Mouse (Mus musculus): ENCODE results near the gene Apoh.

Gene Apoh

DNA sequence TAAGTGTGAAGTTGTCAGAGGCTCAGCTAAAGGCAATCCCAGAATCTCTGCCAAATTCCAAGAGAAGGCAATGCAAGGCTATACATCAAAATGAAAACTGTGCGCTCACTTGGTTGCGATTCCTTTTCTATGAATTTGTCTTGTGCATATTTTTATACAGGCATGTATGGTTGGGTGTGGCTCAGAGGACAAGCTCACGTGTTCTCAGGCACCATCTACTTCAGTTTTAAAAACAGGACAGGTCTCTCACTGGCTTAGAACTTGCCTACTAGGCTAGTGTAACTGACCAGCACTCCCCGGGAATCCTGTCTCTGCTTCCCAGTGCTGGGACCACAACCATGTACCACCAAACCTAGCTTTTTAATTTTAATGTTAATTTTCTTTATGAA, 35.2 kb downstream of the Apoh start:
- no peak for ATAC-seq (ENCODE audit: low TSS enrichment)

DNA sequence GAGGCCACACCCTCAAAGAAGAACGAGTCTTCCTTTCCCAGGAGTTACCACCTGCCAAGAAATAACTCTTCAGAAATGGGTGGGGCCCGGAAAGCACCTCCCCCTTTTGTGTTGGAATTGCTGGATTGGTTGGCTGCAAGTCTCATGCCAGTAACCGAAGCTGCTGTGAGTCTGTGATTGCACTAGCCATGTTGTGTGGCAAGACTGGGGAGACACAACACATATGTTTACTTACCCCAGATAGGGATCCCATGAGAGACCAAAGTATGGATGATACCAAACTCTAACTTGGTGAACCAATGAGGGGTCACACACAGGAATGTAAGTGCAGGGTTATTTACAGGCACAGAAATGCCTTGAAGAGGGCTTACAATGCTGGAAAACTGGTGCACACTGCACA, 39.5 kb downstream of the Apoh start:
- no peak for ATAC-seq (ENCODE audit: low TSS enrichment)

DNA sequence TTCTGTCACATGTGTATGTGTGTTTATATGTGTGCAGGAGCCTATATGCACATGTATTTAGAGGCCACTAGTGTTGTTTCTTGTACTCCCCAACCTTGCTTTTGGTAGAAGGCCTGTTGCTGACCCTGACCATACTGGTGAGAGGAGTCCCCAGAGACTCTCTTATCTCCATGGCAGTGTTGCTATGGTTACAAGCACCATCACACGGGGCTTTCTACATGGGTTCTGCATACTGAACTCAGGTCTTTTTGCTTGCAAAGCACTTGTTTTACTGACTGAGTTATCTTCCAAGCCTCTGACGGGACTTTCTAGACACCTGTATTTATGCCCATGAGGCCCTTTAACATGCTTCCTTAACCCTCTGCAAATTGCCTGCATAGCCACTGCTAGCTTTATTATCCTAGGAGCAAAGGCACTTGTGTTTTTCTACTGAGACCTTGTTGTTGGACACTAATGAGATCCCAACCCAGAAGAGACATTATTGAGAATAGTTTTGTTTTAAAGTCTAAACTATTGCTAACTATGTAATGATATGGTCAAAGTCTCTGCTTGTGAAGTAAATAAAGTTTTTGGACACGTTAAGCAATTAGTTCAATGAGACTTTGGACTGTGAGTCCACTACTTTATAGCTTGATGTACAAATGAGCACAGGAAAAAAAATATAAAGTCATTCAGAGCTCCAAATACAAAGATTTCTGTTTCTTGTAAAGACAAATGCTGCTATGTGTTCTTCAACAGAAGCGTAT, 41.9 kb downstream of the Apoh start:
- ATAC-seq (ENCODE audit: low TSS enrichment): no peak

GRCm38 (mm10) chr11:108385666-108386024, 42.5 kb downstream of the Apoh start:
- ATAC-seq (ENCODE audit: low TSS enrichment): no peak

DNA sequence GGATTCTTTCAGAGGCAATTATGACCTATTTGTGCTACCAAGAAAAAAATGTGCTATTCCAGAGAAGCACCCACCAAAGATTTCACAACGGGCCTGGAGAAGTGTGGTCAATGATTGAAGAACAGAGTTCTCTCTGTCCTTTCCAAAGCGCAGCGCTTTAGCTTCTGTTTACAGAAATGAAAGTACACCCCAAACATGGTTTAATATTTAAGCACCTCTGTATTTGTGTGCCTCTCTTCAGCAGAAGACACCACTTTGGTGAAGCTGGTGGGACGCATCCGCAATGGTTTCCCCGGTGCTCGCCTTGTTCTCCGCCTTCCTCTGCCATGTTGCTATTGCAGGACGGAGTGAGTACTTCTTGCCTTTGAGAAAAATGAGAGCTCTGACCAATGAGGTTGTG, 51.9 kb downstream of the Apoh start:
- ATAC-seq (ENCODE audit: low TSS enrichment): no peak

DNA sequence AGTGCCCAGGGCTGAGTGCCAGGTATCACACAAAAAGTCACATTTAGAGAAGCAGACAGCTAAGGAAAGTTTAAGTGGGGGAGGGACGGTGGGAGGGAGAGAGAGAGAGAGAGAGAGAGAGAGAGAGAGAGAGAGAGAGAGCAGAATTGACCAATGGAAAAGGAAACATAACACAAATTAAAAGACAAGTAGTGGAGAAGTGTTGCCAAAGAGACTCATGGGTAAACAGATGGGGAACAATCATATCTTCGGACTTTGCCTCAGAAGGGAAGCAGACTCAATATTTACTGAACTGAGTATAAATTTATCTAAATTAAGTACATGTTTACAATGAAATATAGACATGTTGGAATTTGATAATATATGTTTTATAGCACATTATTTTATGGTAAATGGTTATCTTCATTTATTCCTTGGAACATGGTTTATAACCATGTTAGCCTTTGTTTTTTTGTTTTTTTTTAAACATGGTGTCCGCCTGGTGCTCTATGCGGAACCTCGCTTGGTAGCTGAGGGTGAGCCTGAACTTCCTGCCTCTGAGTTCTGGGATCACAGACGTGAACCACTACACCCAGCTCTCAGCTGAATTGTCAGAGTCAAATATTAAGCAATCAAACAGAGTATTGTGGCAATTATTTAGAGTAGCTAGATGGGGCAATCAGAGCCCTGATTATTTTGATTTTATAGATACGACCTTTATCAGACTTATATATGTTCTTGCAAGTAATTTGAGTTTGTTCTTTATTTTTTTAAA, 53.1 kb downstream of the Apoh start:
- no peak for ATAC-seq (ENCODE audit: low TSS enrichment)

- ATAC-seq (ENCODE audit: low TSS enrichment): peak; percentile 99
These were observed 66.9 kb downstream of the Apoh start for GRCm38 (mm10) chr11:108409876-108410644.

GRCm38 (mm10) chr11:108416360-108416759, 73.2 kb downstream of the Apoh start:
- no peak for ATAC-seq (ENCODE audit: low TSS enrichment)

DNA sequence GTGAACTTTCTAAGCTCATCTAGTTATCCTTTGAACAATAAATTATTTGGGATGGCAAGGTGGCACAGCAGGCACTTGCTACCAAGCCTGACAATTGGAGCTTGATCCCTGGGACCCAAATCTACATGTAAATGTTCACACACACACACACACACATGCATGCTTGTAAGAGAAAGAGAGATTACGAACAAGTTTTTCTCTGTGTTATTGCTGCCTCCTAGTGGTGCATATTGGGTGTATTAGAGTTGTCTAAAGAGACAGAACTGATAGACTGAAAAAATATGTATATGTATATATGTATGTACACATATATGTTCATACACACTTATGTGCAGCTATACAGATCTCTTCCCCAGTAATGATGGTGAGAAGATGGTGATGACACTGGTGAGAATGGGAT, 75.4 kb downstream of the Apoh start:
- ATAC-seq (ENCODE audit: low TSS enrichment): peak; percentile 74

- no peak for ATAC-seq (ENCODE audit: low TSS enrichment)
These were observed 76.1 kb downstream of the Apoh start for GRCm38 (mm10) chr11:108419242-108419641.

GRCm38 (mm10) chr11:108420751-108421150, 77.6 kb downstream of the Apoh start:
- ATAC-seq (ENCODE audit: low TSS enrichment): no peak

DNA sequence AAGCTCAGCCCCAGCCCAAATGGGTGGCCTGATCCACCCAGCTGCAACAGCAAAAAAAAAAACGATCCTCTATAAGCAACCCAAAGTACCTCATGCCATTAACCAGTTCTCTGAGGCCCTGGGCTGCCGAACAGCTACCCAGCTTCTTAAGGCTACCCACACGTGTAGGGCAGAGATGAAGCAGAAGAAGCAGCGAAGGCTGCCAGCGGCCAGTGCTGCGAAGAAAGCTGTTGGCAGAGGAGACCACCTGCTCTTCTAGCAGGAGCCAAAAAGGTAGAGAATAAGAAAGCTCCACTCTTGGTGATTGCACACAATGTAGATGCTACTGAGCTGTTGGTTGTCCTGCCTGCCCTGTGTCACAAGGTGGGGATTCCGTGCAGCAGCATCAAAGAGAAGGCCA, 80.1 kb downstream of the Apoh start:
- no peak for ATAC-seq (ENCODE audit: low TSS enrichment)

GRCm38 (mm10) chr11:108424111-108424510, 81.0 kb downstream of the Apoh start:
- no peak; the same call in 1 of the 2 replicates for ATAC-seq (ENCODE audit: low TSS enrichment)

- peak; percentile 95 for ATAC-seq (ENCODE audit: low TSS enrichment)
These were observed 81.9 kb downstream of the Apoh start, which contains the start of gene Cep112 for GRCm38 (mm10) chr11:108424889-108425591. Cep112 (plus strand) TSS chr11:108425192.

GRCm38 (mm10) chr11:108425592-108425921, 82.4 kb downstream of the Apoh start:
- 0 out of 2 replicates have a peak, but pooled peaks have one; percentile 2 for ATAC-seq (ENCODE audit: low TSS enrichment)

GRCm38 (mm10) chr11:108426086-108426485, 82.9 kb downstream of the Apoh start:
- ATAC-seq (ENCODE audit: low TSS enrichment): no peak

DNA sequence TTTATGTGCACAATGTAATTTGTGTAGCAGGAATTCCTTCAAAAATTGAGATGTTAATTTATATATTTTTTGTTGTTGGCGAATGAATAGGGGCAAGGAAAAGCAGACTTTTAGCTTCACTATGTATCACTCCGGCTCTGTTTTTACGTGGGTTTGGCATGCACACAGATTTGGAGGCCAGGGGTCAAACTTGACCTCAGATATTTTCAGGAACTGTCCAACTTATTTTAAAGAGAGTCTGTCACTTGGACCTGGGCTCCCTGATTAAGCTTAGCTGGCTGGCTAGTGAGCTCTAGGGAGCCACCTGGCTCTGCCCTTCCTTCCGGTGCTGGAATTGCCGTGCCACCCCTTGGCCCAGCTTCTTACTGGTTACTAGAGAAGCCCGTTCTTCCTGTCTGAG, 84.0 kb downstream of the Apoh start:
- ATAC-seq (ENCODE audit: low TSS enrichment): no peak

- no peak for ATAC-seq (ENCODE audit: low TSS enrichment)
These were observed 85.9 kb downstream of the Apoh start for GRCm38 (mm10) chr11:108429076-108429475.

- ATAC-seq (ENCODE audit: low TSS enrichment): no peak
These were observed 100.9 kb downstream of the Apoh start for GRCm38 (mm10) chr11:108443893-108444563.

DNA sequence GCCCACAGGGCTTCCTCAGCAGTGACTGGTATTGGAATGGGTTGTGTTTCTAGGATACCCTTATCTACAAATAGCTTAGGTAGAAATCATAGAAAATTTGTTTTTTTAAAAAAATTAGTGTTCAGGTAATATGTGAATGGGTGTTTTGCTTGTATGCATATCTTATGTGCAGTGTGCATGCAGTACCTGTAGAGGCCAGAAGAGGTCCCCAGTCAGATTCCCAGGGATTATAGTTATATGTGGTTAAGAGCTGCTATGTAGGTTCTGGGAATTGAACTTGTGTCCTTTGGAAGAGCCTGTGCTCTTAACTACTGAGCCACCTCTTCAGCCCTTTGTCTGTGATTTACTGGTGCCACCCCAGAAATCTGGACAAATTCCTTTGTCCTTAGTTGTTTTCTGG, 104.0 kb downstream of the Apoh start:
- ATAC-seq (ENCODE audit: low TSS enrichment): no peak

DNA sequence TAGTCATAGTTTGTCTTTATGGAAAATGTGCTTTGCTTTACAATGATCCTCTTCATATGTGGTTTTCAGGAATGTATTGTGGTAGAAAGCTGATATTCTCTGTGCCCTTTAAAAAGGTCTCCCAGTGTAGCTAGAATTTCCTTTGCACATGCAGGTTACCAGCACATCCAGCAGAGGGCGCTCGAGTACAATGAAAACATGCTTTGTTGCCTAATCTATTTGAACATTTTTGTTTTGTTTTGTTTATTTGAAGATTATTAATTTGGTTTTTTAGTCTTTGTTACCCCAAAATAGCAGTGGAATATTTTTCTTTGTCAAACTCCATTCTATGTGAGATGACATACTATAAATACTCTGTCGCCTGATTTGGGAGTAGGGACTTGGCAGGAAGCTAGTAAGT, 106.7 kb downstream of the Apoh start:
- no peak for ATAC-seq (ENCODE audit: low TSS enrichment)

All from frontal cortex, adult (tissue).